Mouse (Mus musculus): ENCODE data around the gene Tmem176b. TPM values are rescaled to one million over a fixed set of nuclear protein-coding genes. Genes with fewer than 3 reads are reported as not detected.
"Not testable (repeated sequence)": the region's sequence is repeated elsewhere in the genome, so short reads cannot be mapped to it uniquely, and the experiment has no call there.

Gene Tmem176b
- polyA plus RNA-seq (2015; fragmentation: Nextera tagmentation; extraction: Ambion mirVana) = 113 and 127 TPM in 2 replicates

DNA sequence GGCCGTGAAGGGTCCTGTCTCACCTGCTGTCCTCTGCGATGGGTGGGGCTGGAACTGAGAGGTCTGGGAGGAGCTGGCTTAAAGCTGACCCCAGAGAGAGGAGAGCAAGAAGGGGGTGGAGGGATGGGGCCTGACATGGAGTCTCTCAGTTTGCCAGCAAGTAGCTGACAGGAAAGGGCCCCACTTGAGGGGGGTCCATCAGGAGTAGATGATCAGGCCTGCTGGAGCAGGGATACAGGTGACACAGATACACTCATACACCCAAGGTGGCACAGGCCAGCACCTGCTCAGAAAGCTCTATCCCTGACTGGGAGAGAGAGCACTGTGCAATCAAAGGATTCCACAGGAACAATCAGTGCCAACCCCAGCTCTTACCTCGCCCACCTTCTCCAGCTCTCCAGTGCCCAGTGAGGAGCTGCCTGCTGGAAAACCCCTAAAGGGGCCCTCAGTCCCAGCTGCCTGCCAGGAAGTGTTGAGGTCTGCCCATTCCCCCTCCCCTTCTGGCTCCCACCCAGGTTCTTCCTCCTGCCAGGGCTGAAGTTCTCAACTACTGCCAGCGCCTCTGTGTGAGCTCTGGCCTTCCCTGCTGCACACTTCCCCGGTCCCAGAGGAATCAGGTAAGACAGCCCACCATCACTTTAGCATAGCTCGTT is at the start of gene Tmem176b:
Gene Tmem176b (minus strand): TSS at position 524 of the 653 bp plus-strand sequence.
- peak within 1 kb of the TSS; percentile 40 for H3K4me3 ChIP-seq (ENCODE audit: low read depth, low read length)
- H3K27me3 ChIP-seq (ENCODE audit: control insufficient read depth, insufficient read depth, low read depth, low read length) = no peaks in the 10 kb centered on the region
- no peaks in the 10 kb centered on the region for H3K9me3 ChIP-seq (replicated peaks; ENCODE audit: control insufficient read depth, low read length, poor library complexity, severe bottlenecking)
- H3K4me1 ChIP-seq (ENCODE audit: control insufficient read depth, insufficient read depth, low read length) = peaks cover 25% of the 10 kb centered on the region; the same call in 1 of the 2 replicates
- peak within 1 kb of the TSS; percentile 57 for H3K9ac ChIP-seq (ENCODE audit: low read depth, low read length)
- peak within 1 kb of the TSS; percentile 75 for H3K27ac ChIP-seq (ENCODE audit: low read length)
- H3K36me3 ChIP-seq (ENCODE audit: control insufficient read depth, insufficient read depth, low read length) = no peaks in the 10 kb centered on the region
- ATAC-seq = peak; percentile 93
- H3K4me2 ChIP-seq (ENCODE audit: low read length) = peak within 1 kb of the TSS; percentile 45
- WGBS = 14% methylated on average over 6 of the region's 6 CpGs

DNA sequence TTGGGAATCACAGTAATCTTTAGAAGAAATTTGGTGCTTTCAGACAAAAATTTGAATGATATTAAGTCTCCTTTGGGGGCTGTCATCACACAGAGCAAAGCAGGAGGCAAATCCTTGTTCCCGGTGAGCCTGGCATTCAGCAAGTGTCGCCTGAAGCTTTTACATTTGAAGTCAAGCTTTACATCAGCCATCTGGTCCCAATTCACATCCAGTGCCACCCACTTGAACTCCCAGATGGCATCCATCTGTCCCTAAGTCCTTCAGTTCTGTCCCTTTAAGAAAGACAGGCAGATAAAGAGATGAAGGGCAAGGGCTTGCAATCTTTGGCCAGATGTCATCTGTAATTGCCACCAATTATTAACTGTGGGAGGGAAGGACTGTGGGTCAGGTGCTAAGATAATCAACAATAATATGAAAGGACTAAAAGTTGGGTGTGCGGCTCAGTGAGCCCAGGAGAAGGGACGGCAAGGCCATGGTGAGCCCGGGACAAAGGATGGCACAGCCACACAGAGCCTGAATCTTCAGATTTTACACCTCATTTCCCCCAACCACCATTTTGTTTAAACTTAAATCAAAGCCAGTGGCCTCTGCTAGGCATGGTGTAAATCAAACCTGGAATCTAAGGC is 35.3 kb upstream of the Tmem176b start:
- Histone ChIP-seq H3K9me3 (replicated peaks; ENCODE audit: control insufficient read depth, low read length, poor library complexity, severe bottlenecking) (no peaks in the 10 kb centered on the region), H3K27ac (ENCODE audit: low read length) (no peak overlapping the region), H3K4me2 (ENCODE audit: low read length) (no peak overlapping the region), H3K9ac (ENCODE audit: low read depth, low read length) (no peak overlapping the region), H3K4me3 (ENCODE audit: low read depth, low read length) (no peak overlapping the region), H3K4me1 (ENCODE audit: control insufficient read depth, insufficient read depth, low read length) (no peaks in the 10 kb centered on the region), H3K27me3 (ENCODE audit: control insufficient read depth, insufficient read depth, low read depth, low read length) (no peaks in the 10 kb centered on the region), H3K36me3 (ENCODE audit: control insufficient read depth, insufficient read depth, low read length) (no peaks in the 10 kb centered on the region)
- no peak for ATAC-seq
- 36% methylated on average over 5 of the region's 5 CpGs for WGBS

DNA sequence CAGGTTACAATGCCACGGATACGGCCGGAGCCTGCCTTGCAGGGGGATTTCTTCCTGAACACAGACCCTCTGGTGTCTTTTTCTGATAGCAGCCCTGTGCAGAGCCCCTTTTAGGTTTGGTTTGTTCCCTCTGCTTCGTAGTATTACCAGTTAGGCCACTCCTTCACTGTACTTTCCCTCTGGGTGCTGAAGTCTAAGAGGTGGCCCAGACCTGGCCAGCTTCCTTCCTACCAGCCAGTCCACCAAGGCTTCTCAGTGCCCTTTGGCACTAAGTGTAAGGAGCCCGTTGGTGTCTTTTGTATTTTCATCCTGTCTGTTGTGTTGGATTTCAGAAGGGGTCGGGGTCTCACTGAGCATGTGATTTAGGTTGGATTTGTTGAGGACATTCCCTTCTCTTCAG is 34.2 kb upstream of the Tmem176b start:
- Histone ChIP-seq H3K4me3 (ENCODE audit: low read depth, low read length) (no peak overlapping the region), H3K4me1 (ENCODE audit: control insufficient read depth, insufficient read depth, low read length) (no peaks in the 10 kb centered on the region), H3K36me3 (ENCODE audit: control insufficient read depth, insufficient read depth, low read length) (no peaks in the 10 kb centered on the region), H3K4me2 (ENCODE audit: low read length) (no peak overlapping the region), H3K27me3 (ENCODE audit: control insufficient read depth, insufficient read depth, low read depth, low read length) (no peaks in the 10 kb centered on the region), H3K27ac (ENCODE audit: low read length) (no peak overlapping the region), H3K9ac (ENCODE audit: low read depth, low read length) (no peak overlapping the region), H3K9me3 (replicated peaks; ENCODE audit: control insufficient read depth, low read length, poor library complexity, severe bottlenecking) (no peaks in the 10 kb centered on the region)
- WGBS = 85% methylated on average over 6 of the region's 6 CpGs
- no peak for ATAC-seq

DNA sequence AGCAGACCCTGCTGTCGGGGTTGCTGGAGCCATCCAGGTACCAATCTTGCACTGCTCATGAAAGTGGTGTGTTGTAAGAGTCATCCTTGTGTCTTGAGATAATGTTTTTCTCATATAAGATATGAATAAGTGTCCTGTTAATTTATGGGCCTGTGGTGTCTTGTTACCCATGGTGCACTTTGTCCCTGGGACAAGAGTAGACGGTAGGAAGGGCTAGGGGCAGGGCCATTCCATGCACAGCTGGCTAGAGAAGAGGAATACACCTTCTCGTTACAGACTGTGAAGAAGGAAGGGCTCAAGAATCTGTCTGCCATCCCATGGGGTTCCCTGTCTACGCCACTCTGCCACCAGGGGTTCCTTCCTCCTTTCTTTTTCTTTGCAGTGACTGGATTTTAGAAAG is 33.3 kb upstream of the Tmem176b start:
- Histone ChIP-seq H3K27me3 (ENCODE audit: control insufficient read depth, insufficient read depth, low read depth, low read length) (no peaks in the 10 kb centered on the region), H3K36me3 (ENCODE audit: control insufficient read depth, insufficient read depth, low read length) (no peaks in the 10 kb centered on the region), H3K9me3 (replicated peaks; ENCODE audit: control insufficient read depth, low read length, poor library complexity, severe bottlenecking) (no peaks in the 10 kb centered on the region), H3K4me2 (ENCODE audit: low read length) (no peak overlapping the region), H3K4me3 (ENCODE audit: low read depth, low read length) (no peak overlapping the region), H3K4me1 (ENCODE audit: control insufficient read depth, insufficient read depth, low read length) (no peaks in the 10 kb centered on the region), H3K27ac (ENCODE audit: low read length) (no peak overlapping the region), H3K9ac (ENCODE audit: low read depth, low read length) (no peak overlapping the region)
- no peak for ATAC-seq
- WGBS = 86% methylated on average over 4 of the region's 4 CpGs

DNA sequence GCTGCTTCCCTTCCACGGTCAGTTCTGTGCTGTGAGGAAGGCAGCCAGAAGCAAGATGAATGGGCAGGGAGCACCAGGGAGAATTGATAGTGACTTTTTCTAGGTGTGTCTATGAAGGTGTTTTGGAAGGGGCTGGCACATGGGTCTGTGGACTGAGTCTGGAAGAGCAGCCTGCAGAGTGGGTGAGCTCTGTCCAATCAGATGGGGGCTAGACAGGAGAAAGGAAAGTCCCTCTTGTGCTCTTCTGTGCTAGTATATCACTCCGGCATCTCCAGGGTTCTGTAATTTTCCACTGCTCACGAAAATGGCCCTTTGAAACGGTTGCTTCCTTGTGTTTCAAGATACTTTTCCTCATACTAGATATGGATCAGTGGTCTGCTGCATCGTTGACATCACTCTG is 31.3 kb upstream of the Tmem176b start, which contains the start of gene Aoc1:
Gene Aoc1 (plus strand): TSS at position 301 of the 400 bp plus-strand sequence.
- ATAC-seq = no peak
- H3K27ac ChIP-seq (ENCODE audit: low read length) = no peak within 1 kb of the TSS
- H3K9ac ChIP-seq (ENCODE audit: low read depth, low read length) = no peak within 1 kb of the TSS
- H3K9me3 ChIP-seq (replicated peaks; ENCODE audit: control insufficient read depth, low read length, poor library complexity, severe bottlenecking) = no peaks in the 10 kb centered on the region
- WGBS = 91% methylated on average over 5 of the region's 5 CpGs
- H3K36me3 ChIP-seq (ENCODE audit: control insufficient read depth, insufficient read depth, low read length) = no peaks in the 10 kb centered on the region
- H3K4me2 ChIP-seq (ENCODE audit: low read length) = no peak within 1 kb of the TSS
- H3K4me3 ChIP-seq (ENCODE audit: low read depth, low read length) = no peak within 1 kb of the TSS
- H3K27me3 ChIP-seq (ENCODE audit: control insufficient read depth, insufficient read depth, low read depth, low read length) = no peaks in the 10 kb centered on the region
- no peaks in the 10 kb centered on the region for H3K4me1 ChIP-seq (ENCODE audit: control insufficient read depth, insufficient read depth, low read length)

DNA sequence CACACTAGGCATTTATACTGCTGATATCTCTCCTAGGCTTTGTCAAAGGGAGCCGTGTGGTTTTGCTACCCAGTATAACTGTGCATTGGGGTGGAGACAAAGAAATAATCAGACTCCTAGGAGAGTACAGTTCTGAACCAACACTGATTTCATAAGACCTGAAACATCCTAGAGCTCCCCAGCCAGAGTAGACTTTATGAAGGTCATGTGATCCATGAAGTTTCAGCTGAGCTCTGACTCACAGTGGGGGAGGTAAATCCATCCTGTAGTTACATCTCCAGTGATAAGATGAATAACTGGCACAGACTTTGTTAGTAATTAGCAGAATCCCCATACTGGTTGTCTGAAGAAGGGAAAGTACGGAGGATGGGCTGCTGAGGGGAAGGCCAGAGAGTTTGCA is 28.5 kb upstream of the Tmem176b start:
- Histone ChIP-seq H3K9me3 (replicated peaks; ENCODE audit: control insufficient read depth, low read length, poor library complexity, severe bottlenecking) (no peaks in the 10 kb centered on the region), H3K27ac (ENCODE audit: low read length) (no peak overlapping the region), H3K4me3 (ENCODE audit: low read depth, low read length) (no peak overlapping the region), H3K27me3 (ENCODE audit: control insufficient read depth, insufficient read depth, low read depth, low read length) (no peaks in the 10 kb centered on the region), H3K4me2 (ENCODE audit: low read length) (no peak overlapping the region), H3K9ac (ENCODE audit: low read depth, low read length) (no peak overlapping the region), H3K4me1 (ENCODE audit: control insufficient read depth, insufficient read depth, low read length) (peaks cover 3% of the 10 kb centered on the region; the same call in 1 of the 2 replicates), H3K36me3 (ENCODE audit: control insufficient read depth, insufficient read depth, low read length) (no peaks in the 10 kb centered on the region)
- WGBS = 76% methylated on average over 2 of the region's 2 CpGs
- no peak for ATAC-seq

DNA sequence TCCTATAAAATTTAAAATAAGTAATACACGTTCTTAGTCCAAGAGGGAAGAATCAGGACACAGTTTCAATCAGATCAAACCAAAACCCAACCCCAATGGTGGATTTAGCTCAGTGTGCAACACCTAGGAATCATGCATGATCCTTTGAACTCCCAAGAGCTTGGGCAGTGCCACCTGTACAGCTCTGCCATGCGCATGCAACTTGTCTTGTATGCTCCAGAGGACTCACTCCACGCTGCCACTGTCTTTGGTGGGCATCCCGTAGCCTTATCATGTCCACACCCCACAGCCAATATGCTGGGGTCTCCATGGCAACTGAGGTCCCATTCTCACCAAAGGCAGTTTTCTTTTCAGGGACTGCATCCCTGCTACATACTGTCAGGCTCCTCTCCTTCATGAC is 25.9 kb upstream of the Tmem176b start:
- Histone ChIP-seq H3K4me1 (ENCODE audit: control insufficient read depth, insufficient read depth, low read length) (peaks cover 3% of the 10 kb centered on the region; the same call in 1 of the 2 replicates), H3K36me3 (ENCODE audit: control insufficient read depth, insufficient read depth, low read length) (no peaks in the 10 kb centered on the region), H3K4me3 (ENCODE audit: low read depth, low read length) (no peak overlapping the region), H3K4me2 (ENCODE audit: low read length) (no peak overlapping the region), H3K9ac (ENCODE audit: low read depth, low read length) (no peak overlapping the region), H3K9me3 (replicated peaks; ENCODE audit: control insufficient read depth, low read length, poor library complexity, severe bottlenecking) (no peaks in the 10 kb centered on the region), H3K27me3 (ENCODE audit: control insufficient read depth, insufficient read depth, low read depth, low read length) (no peaks in the 10 kb centered on the region), H3K27ac (ENCODE audit: low read length) (no peak overlapping the region)
- ATAC-seq = peak; percentile 36; the same call in 1 of the 2 replicates
- WGBS = 20% methylated on average over 4 of the region's 4 CpGs

DNA sequence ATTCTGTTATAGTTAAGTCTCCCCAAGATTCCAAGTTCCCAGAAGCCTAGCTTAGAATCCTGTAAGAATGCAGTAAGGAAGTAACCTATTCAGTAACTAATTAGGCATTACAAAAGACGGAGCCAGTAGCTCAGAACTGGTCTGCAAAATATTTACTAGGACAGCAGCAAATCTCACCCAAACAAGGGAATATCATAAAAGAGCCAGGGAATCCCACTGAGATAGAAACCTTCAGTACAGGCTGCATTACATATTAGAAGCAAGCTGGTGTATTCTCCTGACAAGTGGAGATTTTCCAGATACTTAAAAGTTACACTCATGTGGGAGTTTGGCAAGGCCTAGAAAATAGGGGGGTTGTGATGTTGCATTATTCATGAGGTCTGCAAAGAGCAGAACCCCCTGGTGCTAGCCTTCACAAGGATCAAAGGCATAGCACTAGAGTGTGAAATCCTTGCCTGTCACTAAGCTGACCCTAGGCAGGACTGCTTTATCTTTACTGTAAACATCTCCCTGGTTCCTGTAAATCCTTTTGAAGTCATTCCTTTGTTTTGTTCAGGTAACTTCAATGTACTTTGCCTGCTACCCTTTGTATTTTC is 25.2 kb upstream of the Tmem176b start:
- H3K4me3 ChIP-seq (ENCODE audit: low read depth, low read length); H3K9ac ChIP-seq (ENCODE audit: low read depth, low read length); H3K4me2 ChIP-seq (ENCODE audit: low read length); H3K27me3 ChIP-seq (ENCODE audit: control insufficient read depth, insufficient read depth, low read depth, low read length); H3K9me3 ChIP-seq (replicated peaks; ENCODE audit: control insufficient read depth, low read length, poor library complexity, severe bottlenecking); H3K36me3 ChIP-seq (ENCODE audit: control insufficient read depth, insufficient read depth, low read length); H3K27ac ChIP-seq (ENCODE audit: low read length); ATAC-seq; H3K4me1 ChIP-seq (ENCODE audit: control insufficient read depth, insufficient read depth, low read length): not testable (repeated sequence)
- WGBS = 7% methylated on average over 1 of the region's 1 CpGs

DNA sequence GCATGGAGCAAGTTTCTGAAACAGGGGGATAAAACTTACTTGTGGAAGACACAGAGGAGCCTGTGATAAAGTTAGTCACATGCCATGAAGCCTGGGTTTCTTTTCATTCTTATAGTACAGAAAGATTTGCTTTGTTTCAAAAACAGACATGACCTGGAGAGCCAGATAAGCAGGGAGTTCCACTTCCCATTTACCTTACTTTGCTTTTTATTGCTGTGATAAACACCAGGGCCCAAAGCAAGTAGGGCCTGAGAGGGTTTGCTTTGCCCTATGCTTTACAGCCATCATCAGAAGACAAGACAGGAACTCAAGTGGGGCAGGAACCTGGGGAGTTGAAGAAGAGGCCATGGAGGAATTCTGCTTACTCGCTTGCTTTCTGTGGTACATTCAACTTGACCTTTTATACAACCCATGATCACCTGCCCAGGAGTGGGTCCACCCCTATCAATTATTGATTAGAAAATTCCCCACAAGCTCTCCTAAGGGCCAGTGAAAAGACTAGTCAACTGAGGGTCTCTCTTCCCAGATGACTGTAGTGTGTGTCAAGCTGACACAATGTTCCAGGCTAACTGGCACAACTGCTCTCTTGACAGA is 24.0 kb upstream of the Tmem176b start:
- Histone ChIP-seq H3K9ac (ENCODE audit: low read depth, low read length) (no peak overlapping the region), H3K4me3 (ENCODE audit: low read depth, low read length) (no peak overlapping the region), H3K4me2 (ENCODE audit: low read length) (no peak overlapping the region), H3K4me1 (ENCODE audit: control insufficient read depth, insufficient read depth, low read length) (peaks cover 3% of the 10 kb centered on the region; the same call in 1 of the 2 replicates), H3K27ac (ENCODE audit: low read length) (no peak overlapping the region), H3K27me3 (ENCODE audit: control insufficient read depth, insufficient read depth, low read depth, low read length) (no peaks in the 10 kb centered on the region), H3K9me3 (replicated peaks; ENCODE audit: control insufficient read depth, low read length, poor library complexity, severe bottlenecking) (no peaks in the 10 kb centered on the region), H3K36me3 (ENCODE audit: control insufficient read depth, insufficient read depth, low read length) (no peaks in the 10 kb centered on the region)
- no peak for ATAC-seq
- 96% methylated on average over 1 of the region's 1 CpGs for WGBS

Measured in midbrain, embryonic 16.5 days (tissue).